Mouse (Mus musculus): ENCODE results near the gene Psma7. TPM values are rescaled to one million over a fixed set of nuclear protein-coding genes. Genes with fewer than 3 reads are reported as not detected.
A peak's percentile ranks its signal among the peaks of the same experiment; 100 is the strongest.

The Psma7 gene
- polyA plus RNA-seq (2017; shearing (Covaris generic)), result 100 to 1,000 TPM; 448 to 507 (median 458) TPM

DNA sequence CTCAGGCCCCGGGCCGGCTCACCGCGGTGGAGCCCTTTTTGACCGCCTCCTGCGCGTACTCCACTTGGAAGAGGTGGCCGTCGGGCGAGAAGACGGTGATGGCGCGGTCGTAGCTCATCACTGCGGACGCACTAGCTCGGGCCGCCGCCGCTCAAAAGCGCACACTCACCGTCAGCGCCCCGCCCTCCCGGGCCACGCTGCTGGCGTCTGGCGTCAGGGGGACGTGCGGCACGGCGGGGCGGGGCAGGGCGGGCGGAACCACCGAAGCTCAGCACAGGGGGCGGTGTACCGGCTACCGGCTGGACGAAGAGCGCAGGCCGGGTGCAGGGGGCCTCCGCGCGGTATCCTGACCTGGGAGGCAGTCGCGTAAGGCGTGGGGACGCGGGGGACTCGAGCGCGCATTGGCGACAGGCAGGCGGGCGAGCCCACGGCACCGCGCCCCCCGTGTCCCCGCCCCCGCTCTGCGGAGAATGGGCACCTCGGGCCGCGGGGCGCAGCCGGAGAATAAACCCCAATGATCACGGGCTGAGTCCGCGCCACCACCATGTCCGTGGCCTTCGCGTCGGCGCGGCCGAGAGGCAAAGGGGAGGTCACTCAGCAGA lies at the start of gene Psma7, which contains the start of gene Ss18l1:
TSS of gene Psma7 (minus strand) at position 178 of the 602 bp plus-strand sequence.
TSS of gene Ss18l1 (plus strand) at position 254 of the 602 bp plus-strand sequence.
- peak; percentile 82 for ATAC-seq

GRCm38 (mm10) chr2:180090285-180090684 lies 48.1 kb upstream of the Psma7 start:
- no peak for ATAC-seq

- no peak for ATAC-seq
These were observed 45.2 kb upstream of the Psma7 start for GRCm38 (mm10) chr2:180087472-180087871.

DNA sequence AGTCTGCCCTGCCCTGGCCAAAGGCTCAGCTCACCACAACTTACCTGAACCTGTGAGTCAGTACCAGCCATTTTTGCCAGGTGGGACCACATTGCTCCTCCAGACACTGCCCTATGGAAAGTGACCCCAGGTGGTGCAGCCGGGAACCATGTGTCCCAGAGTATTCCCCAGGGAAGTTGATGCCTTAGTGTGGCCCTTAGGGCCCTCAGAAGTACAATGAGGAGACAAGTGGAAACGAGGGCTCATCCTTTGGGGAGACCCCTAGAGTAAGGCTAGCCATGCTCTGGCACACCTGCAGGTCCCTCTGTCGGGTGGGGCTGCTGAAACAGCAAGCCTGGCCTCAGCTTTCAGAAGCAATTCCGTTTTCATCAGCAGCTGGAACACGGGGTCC lies 44.4 kb upstream of the Psma7 start:
- no peak for ATAC-seq

- ATAC-seq, result no peak
These were observed 43.8 kb upstream of the Psma7 start for GRCm38 (mm10) chr2:180085926-180086636.

DNA sequence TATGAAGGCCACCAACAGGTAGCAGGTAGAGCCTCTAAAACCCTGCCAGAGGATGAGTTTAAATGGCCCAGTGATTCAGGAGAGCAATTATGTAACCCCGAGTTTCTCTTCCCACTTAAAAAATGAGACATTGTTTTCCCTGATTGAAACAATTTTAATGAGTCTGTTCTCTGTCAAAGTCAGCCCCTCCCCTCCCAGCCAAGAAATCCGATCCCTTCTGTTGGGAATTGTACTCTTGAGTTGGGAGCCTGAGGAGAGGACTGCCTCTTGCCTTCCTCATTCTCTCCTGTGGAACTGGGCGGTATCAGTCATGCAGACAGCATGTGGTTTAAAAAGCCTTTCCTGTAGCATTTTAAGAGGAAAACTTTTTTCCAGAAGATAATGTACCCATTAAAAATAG lies 42.3 kb upstream of the Psma7 start:
- no peak for ATAC-seq

- no peak for ATAC-seq
These were observed 40.8 kb upstream of the Psma7 start for GRCm38 (mm10) chr2:180083063-180083462.

DNA sequence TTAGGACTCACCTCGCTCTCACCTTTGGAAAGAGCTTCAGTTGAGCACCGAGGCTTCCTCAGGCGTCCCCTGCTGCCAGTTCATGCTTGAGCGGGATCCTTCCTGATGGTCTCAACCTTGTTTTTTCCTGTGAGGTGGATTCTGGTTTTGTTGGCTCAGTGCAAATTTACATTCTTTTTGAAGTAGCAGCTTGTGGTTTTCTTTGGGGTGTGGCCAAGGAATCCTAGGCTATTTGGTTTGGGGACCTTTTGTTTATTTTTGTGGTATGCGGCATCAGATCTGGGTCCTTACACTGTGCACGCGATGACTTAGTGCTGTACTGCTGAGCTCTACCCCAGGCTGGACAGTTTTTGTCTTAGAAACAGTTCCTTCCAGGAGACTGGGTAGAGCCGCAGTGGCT lies 38.4 kb upstream of the Psma7 start:
- no peak for ATAC-seq

DNA sequence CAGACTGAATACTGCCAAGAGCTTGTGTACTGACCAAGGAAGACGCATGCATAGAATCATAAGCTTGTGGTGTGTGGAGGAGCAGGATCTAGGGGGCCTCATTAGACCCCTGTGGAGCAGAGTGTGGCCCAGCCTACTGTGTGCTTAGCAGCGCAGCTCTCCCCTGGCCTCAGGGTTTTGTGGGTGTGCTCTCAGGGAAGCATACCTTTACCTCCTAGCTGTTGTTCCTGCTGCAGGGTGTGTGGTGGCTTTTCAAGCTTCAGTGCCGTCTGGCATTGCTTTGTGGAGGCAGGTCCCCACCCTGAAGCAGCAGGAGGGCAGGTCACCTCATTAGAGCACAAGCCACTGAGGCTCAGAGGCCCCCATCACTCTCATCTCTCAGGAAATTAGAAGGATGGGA lies 35.4 kb upstream of the Psma7 start:
- ATAC-seq, result no peak

DNA sequence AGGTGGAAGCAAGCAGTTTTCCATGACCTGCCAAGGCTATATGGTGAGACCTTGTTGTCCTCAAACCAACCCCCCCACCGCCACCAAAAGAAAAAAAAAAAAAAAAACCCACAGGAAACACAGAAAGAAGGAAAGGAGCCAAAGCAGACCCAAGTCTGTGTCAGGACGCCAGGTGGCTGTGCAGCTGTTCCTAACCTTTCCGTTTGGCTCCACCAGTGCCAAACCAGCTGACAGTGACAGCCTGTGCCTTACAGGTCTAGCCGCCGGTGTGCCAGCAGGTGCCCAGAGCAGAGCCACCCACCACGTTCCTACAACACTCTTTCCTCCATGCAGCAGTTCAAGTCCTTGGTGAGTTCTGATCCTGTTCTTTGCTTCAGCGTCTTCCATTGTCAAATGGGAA lies 30.7 kb upstream of the Psma7 start:
- ATAC-seq, result no peak

- ATAC-seq, result no peak
These were observed 29.4 kb upstream of the Psma7 start for GRCm38 (mm10) chr2:180071671-180072070.

GRCm38 (mm10) chr2:180070481-180071453 lies 28.5 kb upstream of the Psma7 start, which contains the start of gene Mtg2:
Mtg2 (plus strand) TSS chr2:180070588.
- ATAC-seq, result peak; percentile 92

DNA sequence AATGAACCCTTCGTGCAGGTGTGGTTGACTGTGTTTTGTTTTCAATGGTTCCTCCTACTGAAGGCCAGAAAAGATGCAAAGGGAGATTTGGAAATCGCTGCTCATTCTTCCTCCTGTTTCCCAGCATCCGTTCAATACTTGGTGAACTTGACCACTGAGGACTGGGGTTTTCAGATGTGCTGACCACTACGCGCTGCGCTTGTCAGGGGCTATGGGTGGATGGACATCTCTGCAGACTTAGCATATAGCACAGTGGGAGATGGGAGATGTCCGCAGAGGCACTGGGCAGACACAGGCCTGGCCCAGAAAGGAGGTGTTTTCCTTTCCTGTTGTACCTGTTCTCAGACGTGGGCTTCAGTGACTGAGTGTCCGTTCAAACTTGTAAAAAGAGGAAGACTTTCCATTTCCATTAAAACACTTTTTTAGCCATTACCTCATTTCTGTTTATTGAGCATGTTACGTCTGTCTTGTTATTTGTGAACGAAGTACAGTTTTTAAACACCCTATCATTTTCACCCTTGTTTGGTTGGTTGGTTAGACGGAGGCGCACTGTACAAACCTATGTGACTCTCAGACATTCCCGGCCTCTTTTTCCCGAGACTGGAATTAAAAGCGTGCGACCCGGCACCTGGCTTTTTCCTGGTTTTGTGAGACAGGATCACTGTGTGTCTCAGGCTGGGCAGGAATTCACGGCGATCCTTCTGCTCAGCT lies 27.7 kb upstream of the Psma7 start:
- ATAC-seq, result peak; percentile 43

- ATAC-seq, result no peak
These were observed 21.3 kb upstream of the Psma7 start for GRCm38 (mm10) chr2:180063338-180064131.

DNA sequence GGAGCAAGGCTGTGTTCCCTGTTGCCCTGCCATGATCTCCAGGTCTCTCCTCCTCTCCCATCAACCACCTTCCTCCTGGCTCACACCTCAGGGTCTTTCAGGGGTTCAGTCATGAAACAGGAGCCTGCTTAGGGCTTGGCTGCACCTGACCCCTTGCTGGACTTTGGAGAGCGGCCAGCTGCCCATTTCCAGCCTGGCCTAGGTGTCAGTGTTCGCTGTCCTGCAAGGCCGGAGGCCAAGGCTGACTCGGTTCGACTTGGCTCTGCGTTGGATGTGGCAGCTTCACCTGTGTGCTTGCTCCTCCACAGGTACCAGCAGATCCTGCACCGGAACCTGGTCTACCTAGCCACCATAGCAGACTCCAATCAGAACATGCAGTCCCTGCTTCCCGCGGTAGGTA lies 10.8 kb upstream of the Psma7 start:
- ATAC-seq, result no peak

- ATAC-seq, result no peak
These were observed 9.9 kb upstream of the Psma7 start for GRCm38 (mm10) chr2:180051986-180052733.

DNA sequence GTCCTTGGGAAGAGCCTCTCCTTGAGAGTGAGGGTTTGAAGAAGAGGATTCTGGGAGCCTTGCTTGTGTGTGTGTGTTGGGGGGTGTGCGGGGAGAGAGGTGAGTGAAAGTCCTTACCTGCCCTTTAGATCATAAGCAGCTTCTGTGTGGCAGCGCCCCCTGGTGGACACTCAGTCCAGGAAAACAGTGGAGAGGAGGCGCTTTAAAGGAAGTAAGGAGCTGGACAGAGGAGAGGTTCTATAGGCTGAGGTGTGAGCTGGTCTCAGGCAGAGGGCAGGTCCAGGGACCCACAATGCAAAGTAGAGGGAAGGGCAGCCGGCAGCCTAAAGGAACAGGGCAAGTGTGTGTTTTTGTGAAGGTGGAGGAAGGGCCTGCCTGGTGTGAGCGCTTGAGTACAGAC lies 8.8 kb upstream of the Psma7 start:
- ATAC-seq, result peak; percentile 85

DNA sequence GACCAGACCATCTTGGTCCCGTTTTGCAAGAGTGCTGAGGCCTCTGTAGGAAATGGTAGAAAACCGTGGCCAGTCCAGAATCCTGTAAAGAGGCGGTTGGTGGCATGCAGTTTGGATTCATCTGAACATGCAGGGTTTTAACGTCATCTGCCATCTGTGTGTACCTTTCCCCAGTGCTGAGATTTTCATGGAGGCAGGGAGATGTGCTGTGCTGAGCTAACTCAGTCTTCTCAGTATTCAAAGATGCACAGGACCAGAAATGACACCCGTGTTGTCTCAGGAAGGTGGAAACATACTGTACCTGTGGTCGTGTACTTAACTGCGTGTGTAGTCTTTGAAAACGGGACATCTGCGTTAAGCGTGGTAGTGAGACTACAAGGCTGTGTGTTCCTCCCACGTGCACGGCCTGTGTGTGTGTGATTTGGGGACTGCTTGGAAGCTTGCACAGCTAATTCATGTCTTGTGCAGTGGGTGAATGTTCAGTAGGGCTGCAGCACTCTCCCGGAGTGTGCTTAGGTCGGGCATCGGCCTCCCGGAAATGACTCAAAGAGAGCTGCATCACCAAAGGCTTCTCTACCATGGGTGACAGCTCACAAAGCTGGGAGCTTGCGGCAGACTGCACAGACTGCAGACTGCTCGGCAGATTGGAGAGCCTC lies 5.9 kb upstream of the Psma7 start:
- ATAC-seq, result no peak

- no peak for ATAC-seq
These were observed 5.3 kb upstream of the Psma7 start for GRCm38 (mm10) chr2:180047580-180047979.

DNA sequence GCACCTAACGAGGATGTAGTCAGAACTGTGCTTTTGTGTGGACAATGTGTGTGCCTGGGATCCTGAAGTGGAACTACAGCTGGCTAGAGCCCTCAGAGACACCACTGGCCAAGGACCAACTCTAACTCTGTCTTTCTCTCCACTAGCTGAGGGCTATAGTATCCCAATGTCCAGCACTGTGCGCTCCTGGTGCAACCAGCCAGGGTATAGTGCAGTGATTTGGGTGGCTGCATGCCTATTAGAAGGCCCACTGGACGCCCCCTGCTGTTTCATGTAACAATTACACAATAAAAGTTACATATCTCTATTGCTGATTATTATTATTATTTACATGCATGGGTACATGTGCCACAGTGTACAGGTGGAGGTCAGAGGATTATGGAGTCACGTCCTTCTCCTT lies 3.0 kb upstream of the Psma7 start:
- no peak for ATAC-seq

All from inflammation-experienced regulatory T-cells, adult 6 months (primary cell).